Mouse (Mus musculus) limb, embryonic 10.5 days (tissue): ENCODE measurements around the gene Nmnat1. TPM values are rescaled to one million over a fixed set of nuclear protein-coding genes. Genes with fewer than 3 reads are reported as not detected.
"Not testable (repeated sequence)": the region's sequence is repeated elsewhere in the genome, so short reads cannot be mapped to it uniquely, and the experiment has no call there.

Experiments
- DNase-seq: peaks from one replicate; pipeline ENCODE4 v3.0.0-alpha.2; 2017; ENCODE audit warnings: low spot score
- H3K27ac ChIP-seq: fragments of 300-500 bp; sonication (generic); 2 replicates; pipeline ENCODE4 v1.5.1; 2016; ENCODE audit warnings: mild to moderate bottlenecking
- H3K27me3 ChIP-seq: fragments of 300-500 bp; sonication (generic); 2 replicates; pipeline ENCODE4 v1.6.1; 2016; ENCODE audit warnings: low read depth, mild to moderate bottlenecking; ENCODE audit not compliant: poor library complexity, severe bottlenecking
- H3K36me3 ChIP-seq: fragments of 300-500 bp; sonication (generic); 2 replicates; pipeline ENCODE4 v1.6.1; 2016; ENCODE audit warnings: mild to moderate bottlenecking, moderate library complexity
- H3K4me1 ChIP-seq: fragments of 300-500 bp; sonication (generic); 2 replicates; pipeline ENCODE4 v1.6.1; 2016
- H3K4me3 ChIP-seq: fragments of 300-500 bp; sonication (generic); 2 replicates; pipeline ENCODE4 v1.5.1; 2016; ENCODE audit warnings: mild to moderate bottlenecking, moderate library complexity
- H3K9me3 ChIP-seq: fragments of 300-500 bp; sonication (generic); replicated peaks from 2 replicates; pipeline ENCODE4 v1.6.1; 2016; ENCODE audit warnings: mild to moderate bottlenecking
- WGBS: fragments of 180-500 bp; shearing (Covaris S2); methylation state at CpG from one replicate; pipeline ENCODE4 v1.1.7; 2016; 5-methylcytosine and 5-hydroxymethylcytosine counted together
- polyA plus RNA-seq: library from polyadenylated mRNA; unstranded; fragments of >200 nt; fragmentation: Nextera tagmentation; extraction: Ambion mirVana; gene quantifications from 2 replicates; pipeline ENCODE4 v1.2.1, GENCODE M21; 2016

The Nmnat1 gene
- polyA plus RNA-seq, 1 experiment from 2014 or later: 16.8 TPM

- H3K9me3 ChIP-seq: no peaks in the 10 kb centered on the region
- DNase-seq: no peak
- WGBS: 84% methylated on average over 11 of the region's 11 CpGs
- H3K27me3 ChIP-seq: no peaks in the 10 kb centered on the region
- no peak within 1 kb of the TSS for H3K27ac ChIP-seq
- peaks cover 30% of the 10 kb centered on the region for H3K36me3 ChIP-seq
- H3K4me1 ChIP-seq: no peaks in the 10 kb centered on the region
- no peak within 1 kb of the TSS for H3K4me3 ChIP-seq
These were observed 7.9 kb downstream of the Nmnat1 start, which contains the start of gene Tmem274 for GRCm38 (mm10) chr4:149477078-149477477. Gene Tmem274, plus strand, starts transcription at chr4:149477378.

GRCm38 (mm10) chr4:149475096-149475495 is 9.9 kb downstream of the Nmnat1 start:
- no peak for DNase-seq
- no peaks in the 10 kb centered on the region for H3K4me1 ChIP-seq
- no peaks in the 10 kb centered on the region for H3K9me3 ChIP-seq
- no peak overlapping the region for H3K27ac ChIP-seq
- no peak overlapping the region for H3K4me3 ChIP-seq
- WGBS: 84% methylated on average over 7 of the region's 7 CpGs
- peaks cover 41% of the 10 kb centered on the region for H3K36me3 ChIP-seq
- no peaks in the 10 kb centered on the region for H3K27me3 ChIP-seq

GRCm38 (mm10) chr4:149469557-149469956 is 15.4 kb downstream of the Nmnat1 start:
- no peaks in the 10 kb centered on the region for H3K4me1 ChIP-seq
- 94% methylated on average over 3 of the region's 3 CpGs for WGBS
- no peak overlapping the region for H3K4me3 ChIP-seq
- no peaks in the 10 kb centered on the region for H3K27me3 ChIP-seq
- peaks cover 64% of the 10 kb centered on the region for H3K36me3 ChIP-seq
- H3K27ac ChIP-seq: no peak overlapping the region
- no peaks in the 10 kb centered on the region for H3K9me3 ChIP-seq
- no peak for DNase-seq

GRCm38 (mm10) chr4:149463435-149463950 is 21.5 kb downstream of the Nmnat1 start:
- Histone ChIP-seq H3K9me3 (no peaks in the 10 kb centered on the region), H3K4me3 (no peak overlapping the region), H3K27me3 (no peaks in the 10 kb centered on the region), H3K27ac (no peak overlapping the region), H3K36me3 (peaks cover 14% of the 10 kb centered on the region), H3K4me1 (no peaks in the 10 kb centered on the region)
- DNase-seq: no peak
- 77% methylated on average over 6 of the region's 6 CpGs for WGBS

- H3K27me3 ChIP-seq: no peaks in the 10 kb centered on the region
- no peak overlapping the region for H3K27ac ChIP-seq
- DNase-seq: no peak
- no peak overlapping the region for H3K4me3 ChIP-seq
- H3K9me3 ChIP-seq: no peaks in the 10 kb centered on the region
- H3K4me1 ChIP-seq: no peaks in the 10 kb centered on the region
- peaks cover 5% of the 10 kb centered on the region; the same call in 1 of the 2 replicates for H3K36me3 ChIP-seq
- WGBS: 82% methylated on average over 6 of the region's 6 CpGs
These were observed 22.6 kb downstream of the Nmnat1 start for GRCm38 (mm10) chr4:149462305-149462971.

GRCm38 (mm10) chr4:149461579-149462304 is 23.3 kb downstream of the Nmnat1 start:
- WGBS: 78% methylated on average over 6 of the region's 7 CpGs

GRCm38 (mm10) chr4:149460475-149460874 is 24.5 kb downstream of the Nmnat1 start:
- not testable (repeated sequence) for H3K4me3 ChIP-seq, DNase-seq, H3K27me3 ChIP-seq, H3K4me1 ChIP-seq, H3K9me3 ChIP-seq, H3K36me3 ChIP-seq, H3K27ac ChIP-seq
- WGBS: 91% methylated on average over 2 of the region's 2 CpGs

More at GRCm38 (mm10) chr4:149461579-149462304, 23.3 kb downstream of the Nmnat1 start:
- no peak for DNase-seq
- 0 out of 2 replicates have a peak, but pooled peaks cover 2% of the 10 kb centered on the region for H3K36me3 ChIP-seq
- H3K4me3 ChIP-seq: no peak overlapping the region
- H3K4me1 ChIP-seq: no peaks in the 10 kb centered on the region
- H3K9me3 ChIP-seq: no peaks in the 10 kb centered on the region
- H3K27ac ChIP-seq: no peak overlapping the region
- no peaks in the 10 kb centered on the region for H3K27me3 ChIP-seq

- H3K4me3 ChIP-seq: no peak overlapping the region
- DNase-seq: no peak
- H3K4me1 ChIP-seq: no peaks in the 10 kb centered on the region
- H3K9me3 ChIP-seq: no peaks in the 10 kb centered on the region
- H3K27me3 ChIP-seq: no peaks in the 10 kb centered on the region
- no peaks in the 10 kb centered on the region for H3K36me3 ChIP-seq
- no peak overlapping the region for H3K27ac ChIP-seq
- WGBS: 89% methylated on average over 1 of the region's 1 CpGs
These were observed 25.6 kb downstream of the Nmnat1 start for GRCm38 (mm10) chr4:149459425-149459824.

GRCm38 (mm10) chr4:149458526-149458925 is 26.5 kb downstream of the Nmnat1 start:
- Histone ChIP-seq H3K27ac (no peak overlapping the region), H3K36me3 (no peaks in the 10 kb centered on the region), H3K27me3 (no peaks in the 10 kb centered on the region), H3K4me1 (no peaks in the 10 kb centered on the region), H3K9me3 (no peaks in the 10 kb centered on the region), H3K4me3 (no peak overlapping the region)
- DNase-seq: no peak
- 74% methylated on average over 5 of the region's 5 CpGs for WGBS

- H3K4me3 ChIP-seq: no peak overlapping the region
- DNase-seq: no peak
- 88% methylated on average over 6 of the region's 6 CpGs for WGBS
- no peaks in the 10 kb centered on the region for H3K4me1 ChIP-seq
- H3K36me3 ChIP-seq: no peaks in the 10 kb centered on the region
- no peaks in the 10 kb centered on the region for H3K27me3 ChIP-seq
- no peak overlapping the region for H3K27ac ChIP-seq
- no peaks in the 10 kb centered on the region for H3K9me3 ChIP-seq
These were observed 27.1 kb downstream of the Nmnat1 start for GRCm38 (mm10) chr4:149457831-149458430.

GRCm38 (mm10) chr4:149457163-149457562 is 27.8 kb downstream of the Nmnat1 start:
- not testable (repeated sequence) for H3K4me3 ChIP-seq, H3K36me3 ChIP-seq, H3K27me3 ChIP-seq, H3K27ac ChIP-seq, H3K9me3 ChIP-seq, DNase-seq, H3K4me1 ChIP-seq
- 86% methylated on average over 27 of the region's 27 CpGs for WGBS

- Histone ChIP-seq H3K4me3 (no peak within 1 kb of the TSS), H3K36me3 (no peaks in the 10 kb centered on the region), H3K27me3 (no peaks in the 10 kb centered on the region), H3K27ac (no peak within 1 kb of the TSS), H3K4me1 (no peaks in the 10 kb centered on the region), H3K9me3 (no peaks in the 10 kb centered on the region)
- no peak for DNase-seq
- 50% methylated on average over 8 of the region's 8 CpGs for WGBS
These were observed 30.1 kb downstream of the Nmnat1 start, which contains the start of gene Rbp7 for GRCm38 (mm10) chr4:149454879-149455278. Gene Rbp7, minus strand, starts transcription at chr4:149454978.

GRCm38 (mm10) chr4:149454263-149454662 is 30.7 kb downstream of the Nmnat1 start:
- 87% methylated on average over 17 of the region's 17 CpGs for WGBS

More at GRCm38 (mm10) chr4:149454263-149454662, 30.7 kb downstream of the Nmnat1 start:
- no peak overlapping the region for H3K27ac ChIP-seq
- H3K27me3 ChIP-seq: no peaks in the 10 kb centered on the region
- no peaks in the 10 kb centered on the region for H3K9me3 ChIP-seq
- no peak for DNase-seq
- H3K4me1 ChIP-seq: no peaks in the 10 kb centered on the region
- H3K36me3 ChIP-seq: no peaks in the 10 kb centered on the region
- no peak overlapping the region for H3K4me3 ChIP-seq
